Mouse (Mus musculus): ENCODE measurements around the gene Fam167b. TPM values are rescaled to one million over a fixed set of nuclear protein-coding genes. Genes with fewer than 3 reads are reported as not detected.
A peak's percentile ranks its signal among the peaks of the same experiment; 100 is the strongest.

The Fam167b gene
- polyA plus RNA-seq (2015; fragmentation: Nextera tagmentation; extraction: Ambion mirVana): 3.2 and 4.5 TPM in 2 replicates

- Histone ChIP-seq H3K36me3 (ENCODE audit: insufficient read depth, low read length) (no peaks in the 10 kb centered on the region), H3K9me3 (ENCODE audit: low read length) (no peaks in the 10 kb centered on the region), H3K27ac (ENCODE audit: low read length) (peak within 1 kb of the TSS; percentile 43; the same call in 1 of the 2 replicates), H3K4me2 (replicated peaks; ENCODE audit: low read depth, low read length) (peak within 1 kb of the TSS; percentile 20; the same call in 1 of the 2 replicates), H3K4me3 (ENCODE audit: low read depth, low read length) (no peak within 1 kb of the TSS), H3K27me3 (replicated peaks; ENCODE audit: insufficient read depth, low read length) (no peaks in the 10 kb centered on the region), H3K9ac (replicated peaks; ENCODE audit: low read depth) (no peak within 1 kb of the TSS; the same call in 1 of the 2 replicates), H3K4me1 (ENCODE audit: insufficient read depth, low read depth, low read length) (no peaks in the 10 kb centered on the region)
- 53% methylated on average over 5 of the region's 5 CpGs for WGBS
- DNase-seq (ENCODE audit: low spot score) (peak; percentile 42), ATAC-seq (peak; percentile 50)
- no peak for TF ChIP-seq CTCF (IDR thresholded peaks at IDR 0.05)
- TF ChIP-seq EP300 (IDR thresholded peaks at IDR 0.05): no peak
These were observed at the start of gene Fam167b for GRCm38 (mm10) chr4:129578466-129578865. Fam167b (minus strand) TSS chr4:129578549.

DNA sequence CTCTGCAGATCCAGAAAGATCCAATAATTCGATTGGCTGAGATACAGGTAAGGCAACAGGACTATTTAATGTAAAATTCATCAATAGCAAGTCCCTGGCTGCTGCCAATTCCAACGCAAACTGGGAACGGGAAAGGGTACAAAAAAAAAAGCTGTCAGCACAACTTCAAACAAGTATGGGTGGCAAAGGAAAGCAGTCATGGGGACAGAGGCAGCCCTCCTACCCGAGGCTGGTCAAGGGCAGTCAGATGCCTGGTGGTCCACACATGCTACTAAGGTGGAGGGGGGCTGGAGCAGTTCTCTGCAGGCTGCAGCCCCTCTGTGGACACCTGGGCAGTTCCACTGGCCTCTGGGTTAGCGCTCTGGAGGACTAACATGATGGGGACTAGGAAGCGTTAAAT lies 47.7 kb upstream of the Fam167b start:
- TF ChIP-seq CTCF (IDR thresholded peaks at IDR 0.05): no peak
- TF ChIP-seq EP300 (IDR thresholded peaks at IDR 0.05): no peak
- no peaks in the 10 kb centered on the region for H3K27me3 ChIP-seq (replicated peaks; ENCODE audit: insufficient read depth, low read length)
- no peak for DNase-seq (ENCODE audit: low spot score)
- no peaks in the 10 kb centered on the region for H3K9me3 ChIP-seq (ENCODE audit: low read length)
- ATAC-seq: no peak
- H3K4me3 ChIP-seq (ENCODE audit: low read depth, low read length): no peak overlapping the region
- 69% methylated on average over 6 of the region's 6 CpGs for WGBS
- H3K27ac ChIP-seq (ENCODE audit: low read length): no peak overlapping the region
- H3K36me3 ChIP-seq (ENCODE audit: insufficient read depth, low read length): peaks cover 19% of the 10 kb centered on the region
- no peak overlapping the region for H3K9ac ChIP-seq (replicated peaks; ENCODE audit: low read depth)
- peaks cover 24% of the 10 kb centered on the region for H3K4me1 ChIP-seq (ENCODE audit: insufficient read depth, low read depth, low read length)
- no peak overlapping the region for H3K4me2 ChIP-seq (replicated peaks; ENCODE audit: low read depth, low read length)

GRCm38 (mm10) chr4:129625496-129625895 lies 47.1 kb upstream of the Fam167b start:
- Histone ChIP-seq H3K27me3 (replicated peaks; ENCODE audit: insufficient read depth, low read length) (no peaks in the 10 kb centered on the region), H3K4me2 (replicated peaks; ENCODE audit: low read depth, low read length) (no peak overlapping the region; the same call in 1 of the 2 replicates), H3K27ac (ENCODE audit: low read length) (no peak overlapping the region), H3K4me1 (ENCODE audit: insufficient read depth, low read depth, low read length) (peaks cover 24% of the 10 kb centered on the region), H3K4me3 (ENCODE audit: low read depth, low read length) (no peak overlapping the region), H3K9ac (replicated peaks; ENCODE audit: low read depth) (no peak overlapping the region), H3K9me3 (ENCODE audit: low read length) (no peaks in the 10 kb centered on the region), H3K36me3 (ENCODE audit: insufficient read depth, low read length) (peaks cover 19% of the 10 kb centered on the region)
- DNase-seq (ENCODE audit: low spot score) (no peak), ATAC-seq (no peak)
- TF ChIP-seq EP300 (IDR thresholded peaks at IDR 0.05) (no peak), CTCF (IDR thresholded peaks at IDR 0.05) (no peak)
- 50% methylated on average over 4 of the region's 4 CpGs for WGBS

DNA sequence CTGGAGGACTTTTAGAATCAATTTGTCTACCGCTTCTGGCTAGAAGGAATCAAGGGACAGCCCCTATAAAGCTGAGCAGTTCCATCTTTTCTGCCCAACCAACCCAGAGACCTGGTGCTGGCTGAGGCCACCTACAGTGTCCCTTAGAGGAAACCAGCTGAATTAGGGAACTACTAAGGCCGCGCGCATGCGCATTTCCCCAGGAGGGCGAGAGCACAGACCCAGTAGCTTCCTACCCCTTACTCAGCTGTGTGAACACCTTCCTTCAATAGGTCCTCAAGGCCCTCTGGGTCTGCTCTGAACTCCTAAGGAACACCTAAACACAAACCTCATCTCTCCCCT lies 46.7 kb upstream of the Fam167b start:
- ATAC-seq (peak; percentile 26), DNase-seq (ENCODE audit: low spot score) (peak; percentile 67)
- H3K4me3 ChIP-seq (ENCODE audit: low read depth, low read length): peak overlapping the region; percentile 60
- H3K27ac ChIP-seq (ENCODE audit: low read length): peak overlapping the region; percentile 92
- H3K9me3 ChIP-seq (ENCODE audit: low read length): no peaks in the 10 kb centered on the region
- peak overlapping the region; percentile 76 for H3K4me2 ChIP-seq (replicated peaks; ENCODE audit: low read depth, low read length)
- H3K36me3 ChIP-seq (ENCODE audit: insufficient read depth, low read length): peaks cover 19% of the 10 kb centered on the region
- no peak overlapping the region; the same call in 1 of the 2 replicates for H3K9ac ChIP-seq (replicated peaks; ENCODE audit: low read depth)
- TF ChIP-seq CTCF (IDR thresholded peaks at IDR 0.05) (no peak), EP300 (IDR thresholded peaks at IDR 0.05) (no peak)
- peaks cover 24% of the 10 kb centered on the region for H3K4me1 ChIP-seq (ENCODE audit: insufficient read depth, low read depth, low read length)
- WGBS: 6% methylated on average over 6 of the region's 6 CpGs
- no peaks in the 10 kb centered on the region for H3K27me3 ChIP-seq (replicated peaks; ENCODE audit: insufficient read depth, low read length)

GRCm38 (mm10) chr4:129624281-129625028 lies 46.1 kb upstream of the Fam167b start:
- H3K27ac ChIP-seq (ENCODE audit: low read length): peak overlapping the region; percentile 92
- H3K9ac ChIP-seq (replicated peaks; ENCODE audit: low read depth): peak overlapping the region; percentile 71; the same call in 1 of the 2 replicates
- H3K4me2 ChIP-seq (replicated peaks; ENCODE audit: low read depth, low read length): peak overlapping the region; percentile 76
- 1% methylated on average over 18 of the region's 18 CpGs for WGBS
- DNase-seq (ENCODE audit: low spot score) (peak; percentile 97), ATAC-seq (peak; percentile 94)
- H3K27me3 ChIP-seq (replicated peaks; ENCODE audit: insufficient read depth, low read length): no peaks in the 10 kb centered on the region
- peak overlapping the region; percentile 60 for H3K4me3 ChIP-seq (ENCODE audit: low read depth, low read length)
- TF ChIP-seq EP300 (IDR thresholded peaks at IDR 0.05): no peak
- TF ChIP-seq CTCF (IDR thresholded peaks at IDR 0.05): 0 out of 2 replicates have a peak, but pooled peaks have one; percentile 9
- no peaks in the 10 kb centered on the region for H3K9me3 ChIP-seq (ENCODE audit: low read length)
- H3K36me3 ChIP-seq (ENCODE audit: insufficient read depth, low read length): peaks cover 16% of the 10 kb centered on the region
- H3K4me1 ChIP-seq (ENCODE audit: insufficient read depth, low read depth, low read length): peaks cover 24% of the 10 kb centered on the region

GRCm38 (mm10) chr4:129623681-129624091 lies 45.3 kb upstream of the Fam167b start, which contains the start of gene Ccdc28b:
Ccdc28b (minus strand) TSS chr4:129623947.
- Histone ChIP-seq H3K4me3 (ENCODE audit: low read depth, low read length) (peak within 1 kb of the TSS; percentile 60), H3K4me1 (ENCODE audit: insufficient read depth, low read depth, low read length) (peaks cover 24% of the 10 kb centered on the region), H3K9me3 (ENCODE audit: low read length) (no peaks in the 10 kb centered on the region), H3K36me3 (ENCODE audit: insufficient read depth, low read length) (peaks cover 8% of the 10 kb centered on the region), H3K27me3 (replicated peaks; ENCODE audit: insufficient read depth, low read length) (no peaks in the 10 kb centered on the region), H3K9ac (replicated peaks; ENCODE audit: low read depth) (peak within 1 kb of the TSS; percentile 71), H3K27ac (ENCODE audit: low read length) (peak within 1 kb of the TSS; percentile 92), H3K4me2 (replicated peaks; ENCODE audit: low read depth, low read length) (peak within 1 kb of the TSS; percentile 76)
- DNase-seq (ENCODE audit: low spot score): peak; percentile 82
- TF ChIP-seq EP300 (IDR thresholded peaks at IDR 0.05) (no peak), CTCF (IDR thresholded peaks at IDR 0.05) (no peak)
- WGBS: under 1% methylated on average over 10 of the region's 10 CpGs
- peak; percentile 36 for ATAC-seq
